Mouse (Mus musculus): ENCODE measurements around the gene Arf1.

Gene Arf1

DNA sequence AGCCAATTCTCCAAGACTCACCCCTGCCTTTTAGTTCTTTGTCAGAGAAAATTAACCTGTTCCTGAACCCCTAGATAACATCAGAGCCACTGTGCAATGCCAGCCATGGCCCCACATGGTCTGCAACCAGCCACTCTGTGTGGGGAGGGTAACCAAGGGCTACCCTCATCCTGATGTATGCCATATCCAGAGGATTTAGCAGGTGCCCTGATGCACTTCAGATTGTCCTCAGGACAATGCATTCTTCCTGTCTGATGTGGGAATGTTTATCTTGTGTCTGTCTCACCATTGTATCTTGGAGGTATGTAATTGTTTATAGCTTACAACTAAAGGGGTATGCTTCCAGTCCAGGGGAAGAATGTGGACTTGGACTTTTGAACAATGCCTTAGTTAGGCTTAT lies 31.8 kb downstream of the Arf1 start:
- no peak for DNase-seq (ENCODE audit: low read depth in 2 of 2, low spot score in 2 of 2)

DNA sequence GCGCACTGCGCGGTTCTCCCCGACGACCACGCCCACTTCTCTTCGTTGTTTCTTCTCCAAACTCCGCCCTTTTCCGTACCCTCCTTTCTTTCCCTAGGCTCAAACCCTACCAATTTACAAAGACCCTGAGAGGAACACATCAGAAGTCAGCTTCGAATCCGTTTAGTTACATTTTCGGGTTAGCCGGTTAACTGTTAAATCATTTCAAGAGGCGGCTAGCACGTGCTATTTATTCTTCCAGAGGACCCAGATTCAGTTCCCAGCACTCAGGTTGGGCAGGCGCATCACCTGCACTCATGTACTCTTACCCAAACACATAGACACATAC lies 36.0 kb downstream of the Arf1 start, which contains the start of gene Guk1:
Gene Guk1 (minus strand): TSS at position 154 of the 328 bp plus-strand sequence.
- DNase-seq (ENCODE audit: low read depth in 2 of 2, low spot score in 2 of 2) = no peak

DNA sequence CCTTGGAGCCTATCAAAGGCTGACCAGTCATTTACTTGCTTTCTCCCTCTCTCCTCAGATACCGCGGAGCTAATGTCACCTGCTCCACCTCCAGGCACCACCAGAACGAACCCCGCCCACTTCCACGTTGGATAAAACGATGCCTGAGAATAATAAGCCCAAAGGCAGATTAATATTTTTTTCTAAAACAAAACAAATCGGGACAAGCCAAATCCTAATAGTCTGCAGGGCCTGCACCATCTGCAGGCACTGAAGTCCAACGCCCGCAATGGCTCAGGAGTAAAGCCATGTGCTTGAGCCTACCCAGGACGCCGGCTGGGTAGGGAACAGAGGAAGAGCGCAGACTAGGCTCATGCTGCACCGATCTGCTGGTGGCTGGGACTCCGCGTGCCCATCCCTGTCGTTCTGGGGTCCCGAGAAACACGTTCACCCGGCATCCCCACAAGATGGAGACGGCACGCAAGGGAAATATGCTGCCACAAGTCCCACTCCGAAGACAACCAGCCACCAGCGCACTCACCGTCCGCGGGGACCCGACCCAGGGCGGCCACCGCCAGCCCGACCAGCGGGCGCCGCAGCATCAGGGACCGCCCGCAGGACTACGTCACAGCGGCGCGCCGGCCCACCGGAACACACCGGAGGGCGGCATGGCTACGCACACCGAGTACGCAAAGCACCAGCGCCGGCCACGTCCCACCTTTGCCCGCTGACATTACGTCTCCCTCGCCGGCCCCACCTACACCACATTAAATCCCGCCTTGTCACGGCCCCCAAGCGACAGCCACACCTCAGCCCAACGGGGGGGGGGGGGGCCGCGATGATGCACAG lies 36.6 kb downstream of the Arf1 start:
- peak; percentile 87 for DNase-seq (ENCODE audit: low read depth in 2 of 2, low spot score in 2 of 2)

DNA sequence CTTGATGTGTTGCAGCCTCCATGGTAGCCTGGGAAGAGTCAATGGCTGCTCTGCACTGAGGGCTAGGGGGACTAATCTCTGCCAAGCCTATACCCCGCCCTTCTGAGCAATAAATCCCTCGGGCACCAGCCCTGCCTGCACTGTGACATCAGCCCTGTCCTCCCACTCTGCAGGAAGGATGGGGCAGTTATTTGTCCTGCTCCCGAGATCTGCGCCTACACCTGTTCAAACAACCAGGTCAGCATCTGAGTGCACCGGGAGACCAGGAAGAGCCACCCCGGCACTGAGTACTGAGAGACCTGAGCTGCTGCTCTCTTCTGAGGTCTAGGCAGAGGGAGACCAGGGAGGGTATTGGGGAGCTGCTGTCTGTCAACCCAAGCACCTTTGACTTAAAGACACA lies 40.4 kb downstream of the Arf1 start:
- no peak for DNase-seq (ENCODE audit: low read depth in 2 of 2, low spot score in 2 of 2)

DNA sequence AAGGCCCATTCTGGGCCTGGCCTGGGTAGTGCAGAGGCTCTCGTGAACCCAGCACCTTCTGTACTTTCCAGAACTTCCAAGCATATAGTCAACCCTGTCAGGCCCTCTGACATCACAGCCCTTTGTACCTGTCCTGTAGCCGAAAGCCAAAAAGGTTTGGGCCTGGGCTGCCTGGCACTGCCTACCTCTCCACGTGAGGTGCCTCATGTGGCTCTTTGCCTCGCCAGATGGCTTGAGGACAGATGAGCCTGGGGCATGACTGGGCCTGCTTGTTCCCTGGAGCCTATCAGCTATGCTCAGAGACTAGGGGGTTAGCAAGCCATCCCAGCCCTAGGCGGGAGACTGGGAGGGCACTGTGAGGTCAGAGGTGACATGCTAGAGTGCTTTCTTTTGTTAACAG lies 42.6 kb downstream of the Arf1 start:
- no peak for DNase-seq (ENCODE audit: low read depth in 2 of 2, low spot score in 2 of 2)

DNA sequence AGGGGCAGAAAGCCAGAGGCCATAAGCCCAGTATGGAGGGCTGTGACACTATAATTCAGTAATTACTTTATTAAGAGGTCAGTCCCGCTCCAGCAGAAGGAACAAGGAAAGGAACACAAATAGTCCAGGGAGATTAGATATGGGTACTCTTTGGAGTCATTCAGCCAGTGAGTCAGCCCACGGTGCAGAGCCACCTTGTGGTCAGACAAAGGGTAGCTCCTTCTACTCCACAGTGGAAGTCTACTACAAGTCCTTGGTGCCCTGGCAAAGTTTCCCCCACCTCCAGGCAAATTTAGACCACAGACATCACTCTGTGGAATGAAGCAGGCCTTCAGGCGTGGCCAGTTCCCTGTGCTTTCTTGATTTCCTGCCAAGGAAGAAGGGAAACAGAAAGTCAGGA lies 44.2 kb downstream of the Arf1 start:
- DNase-seq (ENCODE audit: low read depth in 2 of 2, low spot score in 2 of 2) = no peak

DNA sequence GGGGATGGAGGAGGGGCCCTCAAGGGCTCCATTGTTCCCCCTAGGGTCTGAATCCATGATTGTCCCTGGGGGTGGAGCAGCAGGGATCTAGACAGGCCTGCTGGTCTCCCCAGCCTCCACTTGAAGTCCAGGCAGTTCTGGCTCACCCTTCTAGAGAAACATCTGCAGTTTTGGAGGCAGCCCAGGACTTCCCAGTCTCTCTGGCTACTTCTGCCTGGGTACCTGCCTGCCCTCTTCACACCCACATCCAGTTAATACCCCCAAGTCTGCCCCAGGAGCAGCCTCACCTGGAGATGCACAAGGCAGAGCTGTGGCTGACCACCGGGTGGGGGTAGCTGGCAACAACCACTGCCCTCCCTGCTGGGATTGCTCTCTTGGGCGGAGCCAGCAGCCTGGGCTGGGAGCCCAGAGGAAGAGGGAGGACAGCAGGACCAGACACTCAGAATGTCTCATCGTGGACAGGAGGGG lies 45.2 kb downstream of the Arf1 start, which contains the start of gene Gjc2:
Gene Gjc2 (minus strand): TSS at position 350 of the 468 bp plus-strand sequence.
- DNase-seq (ENCODE audit: low read depth in 2 of 2, low spot score in 2 of 2) = no peak

DNA sequence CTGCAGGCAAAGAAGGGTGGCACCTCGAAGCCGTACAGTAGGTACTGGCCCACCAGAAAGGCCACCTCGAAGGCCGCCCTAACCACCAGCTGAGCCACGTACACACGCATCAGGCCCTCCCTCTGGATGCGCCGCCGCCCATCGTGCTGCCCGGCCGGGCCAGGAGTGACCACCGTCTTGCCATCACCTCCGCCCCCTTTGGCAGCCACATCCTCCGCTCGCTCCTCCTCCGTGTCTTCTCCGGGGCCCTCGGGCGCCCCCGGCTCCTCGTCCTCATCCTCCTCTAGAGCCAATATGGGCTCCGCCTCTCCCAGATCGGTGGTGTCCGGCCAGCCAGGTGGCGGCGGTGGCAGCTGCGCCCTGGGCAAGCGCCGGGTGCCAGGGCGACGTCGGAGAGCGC lies 51.1 kb downstream of the Arf1 start:
- no peak for DNase-seq (ENCODE audit: low read depth in 2 of 2, low spot score in 2 of 2)

DNA sequence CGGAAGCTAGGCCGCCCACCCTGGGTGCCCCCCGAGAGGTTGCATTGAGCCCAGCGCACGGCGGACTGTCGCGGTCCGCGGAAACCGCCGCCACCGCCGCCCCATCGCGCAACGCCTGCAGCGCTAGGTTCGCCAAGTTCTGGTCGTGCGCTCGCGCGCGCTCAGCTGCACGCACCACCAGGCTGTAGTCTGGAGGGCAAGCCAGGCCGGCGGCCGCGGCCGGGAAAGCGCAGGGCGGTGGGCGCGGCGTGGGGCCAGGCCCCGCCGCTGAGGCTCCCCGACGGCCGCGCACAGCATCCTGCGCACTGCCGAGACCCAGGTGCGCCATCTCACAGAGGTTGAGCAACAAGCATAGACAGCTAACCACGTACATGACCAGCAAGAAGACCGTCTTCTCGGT lies 51.6 kb downstream of the Arf1 start:
- no peak for DNase-seq (ENCODE audit: low read depth in 2 of 2, low spot score in 2 of 2)

DNA sequence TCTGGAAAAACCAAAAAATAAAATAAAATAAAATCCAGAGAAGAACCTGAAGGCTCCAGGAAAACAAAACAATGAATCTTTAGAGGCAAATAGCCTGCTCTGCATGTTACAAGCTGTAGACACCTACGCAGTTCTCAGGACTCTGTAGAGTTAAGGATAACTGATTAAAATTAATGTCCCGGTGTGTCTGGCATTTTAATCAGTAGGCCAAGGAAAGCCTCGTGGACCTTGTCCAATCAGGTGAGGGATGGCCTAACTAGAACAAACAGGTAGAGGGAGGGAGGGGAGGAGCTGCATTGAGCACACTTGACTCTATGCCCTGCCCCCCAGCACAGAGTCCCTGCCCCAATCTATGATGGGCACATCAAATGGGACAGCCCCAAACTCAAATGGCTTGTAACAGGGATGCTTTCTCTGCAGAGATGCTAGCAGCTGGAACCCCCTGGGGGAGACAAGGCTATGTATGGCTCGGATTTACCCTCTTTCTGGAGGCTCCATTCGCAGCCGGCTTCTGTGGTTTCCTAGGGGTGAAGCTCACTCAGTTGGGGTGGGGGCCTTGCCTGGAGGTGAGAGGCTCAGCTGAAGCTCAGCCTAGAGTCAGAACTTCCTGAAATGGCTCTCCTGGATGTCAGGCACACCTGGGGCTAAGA lies 53.8 kb downstream of the Arf1 start:
- no peak for DNase-seq (ENCODE audit: low read depth in 2 of 2, low spot score in 2 of 2)

DNA sequence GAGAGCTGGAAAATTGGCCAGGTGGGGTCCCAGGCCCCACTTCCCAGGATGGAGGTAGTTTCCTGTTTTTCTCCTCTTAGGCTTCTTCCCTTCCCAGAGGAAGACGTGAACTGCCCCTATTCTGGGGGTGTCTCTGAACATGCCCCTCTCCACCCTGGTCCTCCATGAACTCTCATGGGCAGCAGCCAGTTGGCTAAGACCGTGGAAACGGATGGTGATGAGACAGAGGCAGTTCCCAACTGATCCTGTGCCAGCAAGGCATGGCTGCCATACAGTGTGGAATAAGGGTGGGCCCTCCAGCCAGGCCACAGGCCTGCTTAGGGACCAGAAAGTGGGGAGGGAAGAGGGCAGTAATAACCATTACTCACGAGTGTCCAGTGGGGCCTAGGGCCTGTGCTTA lies 57.5 kb downstream of the Arf1 start:
- no peak for DNase-seq (ENCODE audit: low read depth in 2 of 2, low spot score in 2 of 2)

DNA sequence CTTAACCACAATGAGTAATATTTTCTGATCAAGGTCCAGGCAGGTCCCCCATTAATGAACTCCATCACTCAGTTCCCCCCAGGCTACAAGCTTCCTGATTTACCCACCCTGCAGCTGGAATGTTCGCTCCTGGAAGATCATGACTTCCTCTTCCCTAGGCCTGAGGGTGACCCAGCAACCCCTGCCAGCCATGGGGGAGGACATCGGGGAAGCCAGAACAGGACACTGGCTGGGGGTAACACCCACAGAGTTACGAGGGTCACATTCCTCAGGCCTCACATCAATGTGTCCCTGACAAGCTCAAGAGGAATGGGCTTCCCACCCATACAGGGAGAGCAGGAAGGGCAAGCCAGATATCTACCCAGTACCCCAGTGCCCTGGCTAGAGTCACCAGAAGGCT lies 58.3 kb downstream of the Arf1 start:
- no peak for DNase-seq (ENCODE audit: low read depth in 2 of 2, low spot score in 2 of 2)

DNA sequence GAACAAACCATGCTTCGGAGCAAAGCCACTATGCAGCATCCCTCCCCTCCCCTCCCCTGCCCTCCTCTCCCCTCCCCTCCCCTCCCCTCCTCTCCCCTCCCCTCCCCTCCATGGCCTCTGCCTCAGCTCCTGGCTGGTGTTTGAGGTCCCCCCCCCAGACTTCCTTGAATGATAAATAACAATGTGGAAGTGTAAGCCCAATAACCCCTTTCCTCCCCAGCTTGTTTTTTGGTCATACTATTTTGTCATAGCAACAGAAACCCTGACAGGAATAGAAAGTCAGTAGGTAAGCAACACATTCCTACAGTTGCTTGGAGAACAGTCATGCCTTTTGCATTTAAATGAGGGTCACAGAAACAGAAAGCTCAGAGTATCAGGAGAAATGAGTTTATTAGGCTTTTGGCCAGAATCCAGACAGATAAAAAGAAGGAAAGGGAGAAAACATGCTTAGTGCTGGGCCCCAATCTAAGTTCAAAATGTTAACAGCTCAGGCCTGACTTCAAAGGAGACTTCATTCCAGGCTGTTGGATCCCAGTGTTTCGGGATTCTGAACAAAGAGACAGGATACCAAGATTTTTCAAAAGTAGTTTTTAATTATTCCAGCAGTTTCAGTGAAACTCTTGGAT lies 62.3 kb downstream of the Arf1 start:
- no peak for DNase-seq (ENCODE audit: low read depth in 2 of 2, low spot score in 2 of 2)

DNA sequence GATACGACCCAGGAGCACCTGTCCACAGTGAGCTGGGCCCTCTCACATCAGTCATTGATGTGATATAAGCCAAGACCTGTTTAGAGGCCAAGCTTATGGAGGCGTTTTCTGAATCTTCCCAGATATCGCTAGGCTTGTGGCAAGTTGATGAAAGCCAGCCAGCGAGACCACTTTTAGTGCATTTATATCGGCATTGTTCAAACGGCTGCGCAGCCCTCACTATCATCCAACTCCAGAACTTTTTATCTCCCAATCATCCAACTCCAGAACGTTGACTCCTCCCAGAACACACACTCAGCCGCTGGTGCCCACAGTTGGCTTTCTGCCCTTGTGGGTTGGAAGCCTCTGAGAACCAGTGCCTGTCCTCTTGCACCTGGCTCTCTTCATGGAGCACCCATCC lies 63.7 kb downstream of the Arf1 start:
- no peak for DNase-seq (ENCODE audit: low read depth in 2 of 2, low spot score in 2 of 2)

DNA sequence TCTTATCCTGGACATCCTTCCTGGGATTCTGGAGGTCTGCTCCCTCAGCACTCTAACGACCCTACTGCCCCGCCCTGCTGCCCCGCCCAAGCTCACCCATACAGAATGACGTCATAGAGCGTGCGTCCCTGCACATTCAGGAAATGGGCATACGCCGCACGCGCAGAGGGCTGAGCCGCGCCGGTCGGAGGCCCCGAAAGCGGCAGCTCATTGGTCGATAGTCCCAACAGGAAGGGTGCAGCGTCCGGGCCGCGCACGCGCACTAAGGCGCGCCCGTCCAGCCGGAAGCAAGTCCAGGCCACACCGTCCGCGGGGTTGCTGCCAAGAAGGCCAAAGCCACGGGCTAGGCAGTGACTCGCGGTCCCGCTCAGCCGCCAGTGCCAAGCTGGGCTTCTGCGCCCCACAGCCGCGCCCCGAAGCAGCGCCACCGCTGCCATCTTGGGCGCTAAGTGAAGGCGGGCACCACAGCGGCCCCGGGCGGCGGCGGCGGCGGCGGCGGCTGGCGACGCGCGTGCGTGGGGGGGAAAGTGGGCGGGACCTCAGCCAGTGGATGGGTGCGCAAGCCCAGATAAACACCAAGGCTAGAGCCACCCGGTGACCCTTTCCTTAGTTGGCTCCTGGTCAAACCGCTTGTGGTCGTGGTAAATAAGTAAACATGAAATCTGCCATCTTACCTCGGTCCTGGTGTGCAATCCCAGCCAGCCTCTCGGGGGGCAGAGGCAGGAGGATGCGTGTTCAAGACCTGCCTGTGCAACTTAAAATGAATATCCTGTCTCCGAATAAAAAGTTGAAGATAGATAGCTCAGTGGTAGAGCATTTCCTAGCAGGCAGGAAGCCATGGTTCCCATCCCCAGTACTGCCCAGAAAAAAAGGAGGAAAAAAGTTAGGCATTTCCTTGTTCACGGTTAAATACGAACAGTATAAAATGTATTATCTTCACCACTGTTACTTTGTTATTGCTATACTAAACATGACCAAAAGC lies 64.5 kb downstream of the Arf1 start, which contains the start of gene Iba57:
Gene Iba57 (minus strand): TSS at position 485 of the 982 bp plus-strand sequence.
- peak; percentile 92 for DNase-seq (ENCODE audit: low read depth in 2 of 2, low spot score in 2 of 2)

DNA sequence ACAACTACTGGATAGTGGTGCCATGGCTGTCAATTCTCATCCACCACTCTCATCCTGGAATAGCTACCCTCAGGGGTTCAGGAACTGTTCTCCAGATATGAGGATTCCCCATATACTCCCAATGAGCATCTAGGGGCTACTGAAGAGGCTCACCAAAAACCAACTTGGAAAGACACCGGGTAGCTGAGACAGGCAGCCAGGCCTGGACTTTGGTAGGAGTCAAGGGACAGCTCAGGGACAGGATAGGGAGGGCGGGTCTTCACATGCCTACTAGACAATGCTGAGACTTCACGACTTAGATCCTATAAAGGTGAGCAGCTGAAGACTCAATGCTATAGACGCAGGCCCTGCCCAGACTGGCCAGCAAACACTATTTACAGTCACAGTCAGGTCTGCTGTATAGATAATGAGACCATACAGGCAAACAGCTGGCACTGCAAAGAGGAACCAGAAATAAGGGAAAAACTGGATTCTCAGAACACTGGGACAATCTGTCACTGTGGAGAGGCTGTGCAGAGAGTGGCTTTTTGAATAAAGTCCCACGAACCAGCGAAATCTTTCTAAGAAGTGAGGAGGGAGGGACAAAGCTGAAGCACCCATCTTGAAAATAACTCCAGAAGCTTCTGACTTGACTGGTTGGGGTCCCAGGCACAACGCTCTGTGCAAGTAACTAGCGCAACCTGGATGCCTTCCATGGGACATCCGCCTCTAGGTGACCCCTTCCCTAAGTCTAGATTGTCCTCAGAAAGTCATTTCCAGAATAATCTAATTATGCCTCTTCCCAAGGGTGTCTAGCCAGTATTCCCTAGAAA lies 65.4 kb downstream of the Arf1 start:
- DNase-seq (ENCODE audit: low read depth in 2 of 2, low spot score in 2 of 2) = no peak
